Mouse (Mus musculus) 3134 (cell line): ENCODE measurements around the gene Csf3.
"Not testable (repeated sequence)": the region's sequence is repeated elsewhere in the genome, so short reads cannot be mapped to it uniquely, and the experiment has no call there.

Source experiments
- DNase-seq: peaks from one replicate; pipeline ENCODE4 v3.0.0-alpha.2; 2011; ENCODE audit warnings: low spot score; ENCODE audit not compliant: insufficient read length; ENCODE audit errors: extremely low read depth

The Csf3 gene

DNA sequence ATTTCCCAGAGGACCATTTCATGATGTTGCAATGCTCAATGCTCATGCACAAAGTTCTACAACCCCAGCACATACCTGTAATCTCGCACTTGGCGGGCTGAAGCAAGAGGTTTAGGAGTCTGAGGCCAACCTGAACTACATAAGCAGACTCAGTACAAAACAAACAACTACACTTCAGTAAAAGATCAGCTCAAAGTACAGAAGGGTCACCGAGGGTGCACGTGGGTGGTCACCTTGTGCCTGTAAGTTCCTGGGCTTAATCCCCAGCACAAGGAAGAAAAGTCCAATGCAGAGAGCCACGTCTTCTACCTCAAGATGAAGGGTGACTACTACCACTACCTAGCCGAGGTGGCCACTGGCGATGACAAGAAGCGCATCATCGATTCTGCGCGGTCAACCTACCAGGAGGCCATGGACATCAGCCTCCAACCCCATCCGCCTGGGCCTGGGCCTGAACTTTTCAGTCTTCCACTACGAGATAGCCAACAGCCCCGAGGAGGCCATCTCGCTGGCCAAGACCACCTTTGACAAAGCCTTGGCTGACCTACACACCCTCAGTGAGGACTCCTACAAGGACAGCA lies 25.0 kb downstream of the Csf3 start:
- no peak for DNase-seq

DNA sequence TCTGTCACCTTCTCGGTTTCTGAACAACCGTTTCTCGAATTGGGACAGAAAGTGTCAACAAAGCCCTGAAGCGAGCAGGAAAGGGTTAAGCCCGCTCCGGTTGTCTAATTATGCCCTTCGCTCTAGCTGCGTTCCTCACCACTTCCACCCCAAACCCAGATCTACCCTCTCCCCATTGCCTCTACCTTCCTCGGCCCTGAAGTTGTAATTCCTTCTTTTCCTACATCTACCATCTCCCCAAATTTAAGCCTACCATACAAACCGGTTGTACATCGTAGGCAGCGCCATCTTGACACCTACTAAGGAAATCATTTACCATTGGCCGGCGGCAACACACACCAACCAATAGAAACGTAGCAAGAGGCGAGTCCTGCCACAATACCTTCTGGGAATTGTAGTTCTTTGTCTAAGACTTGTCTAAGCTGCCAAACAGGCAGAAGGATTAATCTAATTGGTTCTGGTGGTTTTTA lies 28.1 kb downstream of the Csf3 start, which contains the start of gene Med24:
Gene Med24, minus strand, starts transcription at position 317 of the 470 bp plus-strand sequence.
- DNase-seq, result peak; percentile 72

GRCm38 (mm10) chr11:98730727-98731126 lies 29.7 kb downstream of the Csf3 start:
- no peak for DNase-seq

GRCm38 (mm10) chr11:98731134-98731533 lies 30.1 kb downstream of the Csf3 start:
- peak; percentile 50 for DNase-seq

DNA sequence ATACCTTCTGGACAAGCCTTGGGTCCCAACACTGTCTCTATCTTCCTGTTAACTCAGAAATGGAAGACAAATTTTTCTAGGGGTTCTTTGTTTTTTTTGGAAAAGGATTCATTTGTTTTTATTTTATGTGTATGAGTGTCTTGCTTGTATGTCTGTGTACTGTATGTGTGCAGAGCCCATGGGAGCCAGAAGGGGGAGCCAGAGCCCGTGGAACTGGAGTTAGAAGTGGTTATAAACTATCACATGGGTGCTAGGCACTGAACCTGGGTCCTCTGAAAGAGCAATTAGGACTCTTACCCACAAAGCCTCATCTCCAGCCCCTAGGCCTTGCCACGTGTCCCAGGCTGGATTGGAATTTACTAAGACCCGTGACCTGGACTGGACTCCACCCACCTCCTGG lies 33.0 kb downstream of the Csf3 start:
- DNase-seq, result no peak

- DNase-seq, result no peak
Observed at GRCm38 (mm10) chr11:98735111-98735510, 34.0 kb downstream of the Csf3 start.

- peak; percentile 50 for DNase-seq
Observed at GRCm38 (mm10) chr11:98736176-98736575, 35.1 kb downstream of the Csf3 start.

DNA sequence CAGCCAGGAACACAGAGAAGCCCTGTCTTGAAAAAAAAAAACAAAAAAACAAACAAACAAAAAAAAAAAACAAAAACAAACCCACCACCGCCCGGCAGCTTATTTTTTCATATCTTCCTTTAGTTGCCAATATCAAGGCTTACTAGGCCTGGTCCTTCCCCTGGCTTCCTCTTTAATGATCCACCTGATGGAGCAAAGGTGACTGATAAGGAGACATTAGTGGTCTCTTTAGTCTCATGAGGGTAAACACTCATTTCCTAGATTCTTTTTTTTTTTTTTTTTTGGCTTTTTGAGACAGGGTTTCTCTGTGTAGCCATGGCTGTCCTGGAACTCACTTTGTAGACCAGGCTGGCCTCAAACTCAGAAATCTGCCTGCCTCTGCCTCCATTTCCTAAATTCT lies 36.2 kb downstream of the Csf3 start:
- not testable (repeated sequence) for DNase-seq

DNA sequence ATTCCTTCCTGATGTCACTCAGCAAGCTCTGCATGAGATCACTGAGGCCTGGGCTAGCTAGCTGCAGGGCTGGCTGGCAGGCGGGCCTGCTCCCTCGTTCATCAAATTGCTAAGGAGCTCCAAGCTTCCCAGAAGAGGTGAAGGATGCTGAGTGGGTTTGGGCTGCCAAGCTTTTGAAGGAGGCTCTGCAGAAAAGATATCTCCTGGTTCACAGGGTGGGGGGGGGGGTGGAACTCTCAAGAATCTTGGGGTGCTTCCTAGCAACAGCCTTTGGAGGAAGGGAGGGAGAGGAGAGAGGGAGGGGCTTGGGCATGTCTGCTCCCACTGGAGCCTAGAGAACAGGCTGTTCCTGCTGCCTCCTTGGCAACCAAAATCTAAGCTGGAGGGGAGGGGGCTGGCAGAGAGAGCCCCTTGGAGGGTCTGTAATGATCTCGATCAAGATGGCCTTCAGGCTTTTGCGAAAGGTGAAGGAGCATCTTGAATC lies 37.4 kb downstream of the Csf3 start:
- no peak for DNase-seq

DNA sequence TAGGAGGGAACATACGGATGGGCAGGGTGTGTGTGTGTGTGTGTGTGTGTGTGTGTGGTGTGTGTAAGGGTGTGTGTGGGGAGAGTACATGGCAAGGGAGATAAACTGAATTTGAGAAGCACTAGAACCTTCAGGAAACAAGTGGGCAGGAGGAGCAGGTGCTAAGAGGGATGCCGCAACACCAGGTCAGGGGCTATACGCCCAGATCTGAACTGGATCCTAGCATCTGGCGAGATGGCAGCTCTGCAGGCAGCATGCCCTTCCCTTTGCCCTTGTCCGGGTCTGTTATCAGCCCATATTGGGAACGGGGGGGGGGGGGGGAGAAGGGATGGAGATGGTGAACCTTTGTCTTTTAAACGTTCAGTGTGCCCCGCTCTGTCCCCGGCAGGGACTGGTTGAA lies 37.9 kb downstream of the Csf3 start:
- no peak for DNase-seq

DNA sequence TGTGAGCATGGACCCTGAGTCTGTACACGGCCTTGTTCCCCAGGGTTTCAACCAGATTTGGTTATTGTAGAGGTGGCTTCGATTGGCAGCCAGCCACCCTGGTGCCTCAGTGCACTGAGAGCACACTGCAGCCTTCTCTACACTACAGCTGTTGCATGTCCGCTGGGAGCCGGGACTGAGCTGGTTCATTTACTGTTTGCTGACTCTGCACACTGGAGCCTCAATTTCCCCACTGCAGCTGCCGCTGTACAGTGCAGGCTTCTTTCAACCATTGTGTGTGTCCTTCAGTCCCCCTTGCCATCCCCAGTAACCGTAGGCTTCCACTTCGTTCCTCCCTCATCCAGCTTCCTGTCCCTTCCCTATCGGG lies 38.9 kb downstream of the Csf3 start:
- DNase-seq, result no peak

DNA sequence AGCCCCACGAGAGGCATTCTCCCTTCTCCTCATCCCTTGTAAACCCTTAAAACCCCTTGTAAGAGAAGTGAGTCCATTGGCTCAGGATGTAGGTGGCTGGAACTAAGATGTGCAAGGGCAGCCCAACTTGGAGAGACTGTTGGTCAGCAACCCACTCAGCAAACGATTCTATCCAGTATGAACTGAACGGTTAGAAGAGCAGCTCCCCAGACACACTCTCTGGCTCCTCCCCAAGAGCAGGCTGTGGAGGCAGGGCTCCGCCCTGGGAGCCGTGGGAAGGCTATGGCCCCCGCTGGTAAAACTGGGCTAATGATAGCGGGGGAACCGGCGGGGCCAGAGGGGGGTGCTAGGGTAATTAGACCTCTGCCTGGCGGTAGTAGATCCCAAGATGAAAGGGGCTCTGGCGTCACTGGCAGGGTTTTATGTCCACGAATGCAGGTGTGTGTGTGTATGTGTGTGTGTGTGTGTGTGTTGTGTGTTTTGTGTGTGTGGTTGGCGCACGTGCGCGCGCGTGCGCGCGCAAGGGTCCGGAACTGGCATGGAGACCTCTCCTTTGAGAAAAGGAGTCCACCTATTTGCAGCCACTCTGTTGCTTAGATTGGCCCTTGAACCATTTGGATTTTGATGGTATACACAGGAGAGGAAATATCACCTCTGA lies 39.5 kb downstream of the Csf3 start, which contains the start of gene Thra:
Gene Thra, plus strand, starts transcription at position 246 of the 658 bp plus-strand sequence.
- peak; percentile 46 for DNase-seq

DNA sequence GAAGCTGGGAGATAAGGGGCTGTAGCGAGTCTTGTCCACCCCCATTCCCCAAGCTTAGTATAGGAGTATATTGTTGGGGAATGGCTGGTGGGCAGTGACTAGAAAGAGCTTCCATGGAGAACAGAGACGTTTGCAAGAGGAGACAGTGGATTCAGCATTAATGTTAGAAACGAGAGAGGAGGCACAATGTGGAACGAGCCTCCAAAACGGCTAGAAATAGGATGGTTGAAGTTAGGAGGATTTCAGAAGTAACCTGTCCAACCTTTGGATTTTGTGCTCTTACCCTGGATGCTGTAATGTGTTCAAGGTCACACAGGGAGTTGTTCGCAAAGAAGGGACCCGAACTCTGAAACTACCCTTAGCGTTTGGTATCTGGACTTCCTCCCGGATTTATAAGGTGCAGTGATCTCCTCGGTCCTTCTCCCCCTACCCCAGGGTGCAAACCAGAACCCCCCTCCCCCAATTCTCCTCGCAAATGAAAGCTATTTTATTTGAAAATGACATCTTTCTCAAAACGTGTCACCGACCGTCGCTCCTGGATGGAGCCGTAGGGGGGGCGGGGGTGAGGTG lies 40.1 kb downstream of the Csf3 start:
- no peak for DNase-seq

DNA sequence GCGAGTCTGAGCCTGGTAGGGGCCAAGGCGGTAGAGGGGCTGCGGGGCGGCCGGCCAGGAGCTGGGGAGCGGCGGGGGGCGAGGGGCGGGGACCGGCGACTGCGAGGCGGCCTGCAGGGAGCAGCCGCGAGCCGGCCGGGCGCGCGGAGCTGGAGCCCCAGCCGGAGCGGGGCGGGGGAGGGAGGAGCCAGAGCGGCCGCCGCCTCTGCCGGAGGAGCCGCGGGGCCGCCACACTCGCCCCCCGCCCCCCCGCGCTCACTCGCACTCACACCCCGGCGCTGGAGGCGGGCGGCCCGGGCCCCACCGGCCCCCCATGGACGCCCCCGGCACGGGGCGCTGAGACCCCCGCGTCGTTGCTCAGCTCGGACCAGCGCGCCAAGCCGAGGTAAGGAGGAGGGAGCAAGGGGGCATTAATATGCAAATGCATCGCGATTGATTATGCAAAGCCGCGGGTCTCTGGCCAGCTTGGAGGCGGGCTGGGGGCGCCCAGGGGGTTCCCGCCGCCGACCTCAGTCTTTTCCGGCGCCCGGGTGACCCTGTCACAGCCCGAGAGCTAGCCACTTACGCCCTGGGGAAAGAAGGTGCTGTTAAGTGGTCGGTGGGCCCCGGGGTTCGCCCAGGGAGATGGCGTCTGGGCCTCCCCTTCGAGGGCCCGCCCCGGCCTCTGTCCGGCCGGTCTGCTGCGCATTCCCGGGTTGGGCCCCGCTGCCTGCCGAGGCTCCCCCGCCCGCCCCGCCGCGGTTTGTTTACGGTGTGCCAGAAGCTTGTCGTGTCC lies 40.7 kb downstream of the Csf3 start:
- DNase-seq, result peak; percentile 73

- DNase-seq, result peak; percentile 50
Observed at GRCm38 (mm10) chr11:98742397-98743291, 41.6 kb downstream of the Csf3 start.

- DNase-seq, result no peak
Observed at GRCm38 (mm10) chr11:98743655-98744345, 42.7 kb downstream of the Csf3 start.

DNA sequence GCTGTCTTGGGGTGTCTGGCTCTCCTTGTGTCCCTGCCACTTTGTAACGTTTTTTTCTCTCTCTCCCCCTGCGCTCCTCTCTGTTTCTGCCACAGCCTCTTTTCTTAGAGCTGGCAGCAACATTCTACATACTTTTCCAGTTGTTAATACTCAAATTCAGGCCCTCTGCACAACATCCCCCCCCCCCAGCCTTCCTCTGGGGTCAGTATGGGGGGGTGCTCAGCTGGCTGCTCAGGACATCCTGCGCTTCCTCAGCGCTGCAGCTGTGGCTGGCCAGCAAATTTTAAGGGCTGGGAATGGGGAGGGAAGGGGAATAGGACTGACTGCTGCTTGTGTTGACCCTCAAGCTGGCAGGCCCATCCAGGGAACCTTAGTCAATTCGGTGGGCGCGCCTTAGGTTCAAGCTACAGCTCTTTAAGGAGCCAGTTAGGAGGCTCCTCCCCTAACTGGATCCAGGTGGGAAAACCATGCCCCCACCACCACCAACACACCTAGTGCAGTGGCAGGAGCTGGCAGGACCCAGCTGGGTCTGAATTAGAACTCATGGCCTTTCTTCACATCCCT lies 43.5 kb downstream of the Csf3 start:
- no peak for DNase-seq

- DNase-seq, result no peak
Observed at GRCm38 (mm10) chr11:98745932-98746853, 45.1 kb downstream of the Csf3 start.
